Mouse (Mus musculus) spleen, adult 2 months (tissue): ENCODE measurements around the gene Aldh3b1.

Source experiments
- CTCF ChIP-seq: fragments of 200-500 bp; IDR thresholded peaks from 2 replicates; pipeline ENCODE4 v1.5.1; 2011; ENCODE audit warnings: mild to moderate bottlenecking, inconsistent platforms; ENCODE audit not compliant: insufficient read depth, insufficient read length, insufficient replicate concordance; ENCODE audit errors: extremely low read depth
- POLR2A ChIP-seq: fragments of 200-500 bp; IDR thresholded peaks from 2 replicates; pipeline ENCODE4 v1.6.1; 2011; ENCODE audit warnings: low read depth, low read length, inconsistent platforms

DNA sequence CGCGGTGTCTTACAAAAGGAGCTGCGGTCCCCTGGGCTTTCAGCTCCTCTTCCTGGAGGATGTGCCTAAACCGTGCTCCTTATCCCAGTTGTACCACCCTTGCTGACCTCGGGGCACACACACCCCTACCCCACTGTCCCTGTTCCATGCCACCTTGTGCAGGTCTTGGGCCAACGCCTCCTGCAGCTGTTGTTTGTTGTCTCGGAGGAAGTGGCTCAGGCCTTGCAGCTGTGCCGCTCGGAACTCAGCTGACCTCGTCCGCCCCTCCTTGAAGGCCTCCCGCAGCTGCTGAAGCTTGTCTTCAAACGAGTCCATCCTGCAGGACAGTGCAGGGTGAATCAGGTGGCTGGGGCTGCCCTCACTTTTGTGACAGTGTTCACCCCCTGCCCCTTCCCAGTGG is 6.0 kb downstream of the Aldh3b1 start:
- no peak for TF ChIP-seq CTCF
- TF ChIP-seq POLR2A: no peak
